Mouse (Mus musculus) heart, embryonic 12.5 days (tissue): ENCODE results near the gene Opcml. TPM values are rescaled to one million over a fixed set of nuclear protein-coding genes. Genes with fewer than 3 reads are reported as not detected.

Source experiments
- ATAC-seq: fragments of 200-750 bp; cut with Nextera tagmentation; 2 replicates; pipeline ENCODE4 v1.8.0; 2017; ENCODE audit warnings: moderate TSS enrichment, moderate library complexity; ENCODE audit not compliant: insufficient number of reproducible peaks, low FRiP score
- H3K27ac ChIP-seq: fragments of 300-500 bp; sonication (generic); 2 replicates; pipeline ENCODE4 v1.5.1; 2016; ENCODE audit warnings: mild to moderate bottlenecking, moderate library complexity; ENCODE audit not compliant: poor library complexity, severe bottlenecking
- H3K27me3 ChIP-seq: fragments of 300-500 bp; sonication (generic); replicated peaks from 2 replicates; pipeline ENCODE4 v1.6.1; 2016; ENCODE audit warnings: mild to moderate bottlenecking, moderate library complexity
- H3K36me3 ChIP-seq: fragments of 300-500 bp; sonication (generic); 2 replicates; pipeline ENCODE4 v1.6.1; 2016; ENCODE audit warnings: mild to moderate bottlenecking, moderate library complexity
- H3K4me1 ChIP-seq: fragments of 300-500 bp; sonication (generic); replicated peaks from 2 replicates; pipeline ENCODE4 v1.6.1; 2016; ENCODE audit warnings: mild to moderate bottlenecking
- H3K4me2 ChIP-seq: fragments of 300-500 bp; sonication (generic); 2 replicates; pipeline ENCODE4 v1.6.1; 2016; ENCODE audit warnings: mild to moderate bottlenecking, moderate library complexity
- H3K4me3 ChIP-seq: fragments of 300-500 bp; sonication (generic); 2 replicates; pipeline ENCODE4 v1.5.1; 2016; ENCODE audit warnings: mild to moderate bottlenecking
- H3K9ac ChIP-seq: fragments of 300-500 bp; sonication (generic); 2 replicates; pipeline ENCODE4 v1.6.1; 2016; ENCODE audit warnings: mild to moderate bottlenecking, moderate library complexity
- H3K9me3 ChIP-seq: fragments of 300-500 bp; sonication (generic); replicated peaks from 2 replicates; pipeline ENCODE4 v1.6.1; 2016; ENCODE audit warnings: mild to moderate bottlenecking, moderate library complexity
- WGBS: fragments of 180-500 bp; shearing (Covaris S2); methylation state at CpG from one replicate; pipeline ENCODE4 v1.1.7; 2016; 5-methylcytosine and 5-hydroxymethylcytosine counted together
- polyA plus RNA-seq: library from polyadenylated mRNA; unstranded; fragments of >200 nt; fragmentation: Nextera tagmentation; extraction: Ambion mirVana; gene quantifications from 2 replicates; pipeline ENCODE4 v1.2.1, GENCODE M21; 2016

Gene Opcml
- polyA plus RNA-seq: 1.4 and 1.5 TPM in 2 replicates

DNA sequence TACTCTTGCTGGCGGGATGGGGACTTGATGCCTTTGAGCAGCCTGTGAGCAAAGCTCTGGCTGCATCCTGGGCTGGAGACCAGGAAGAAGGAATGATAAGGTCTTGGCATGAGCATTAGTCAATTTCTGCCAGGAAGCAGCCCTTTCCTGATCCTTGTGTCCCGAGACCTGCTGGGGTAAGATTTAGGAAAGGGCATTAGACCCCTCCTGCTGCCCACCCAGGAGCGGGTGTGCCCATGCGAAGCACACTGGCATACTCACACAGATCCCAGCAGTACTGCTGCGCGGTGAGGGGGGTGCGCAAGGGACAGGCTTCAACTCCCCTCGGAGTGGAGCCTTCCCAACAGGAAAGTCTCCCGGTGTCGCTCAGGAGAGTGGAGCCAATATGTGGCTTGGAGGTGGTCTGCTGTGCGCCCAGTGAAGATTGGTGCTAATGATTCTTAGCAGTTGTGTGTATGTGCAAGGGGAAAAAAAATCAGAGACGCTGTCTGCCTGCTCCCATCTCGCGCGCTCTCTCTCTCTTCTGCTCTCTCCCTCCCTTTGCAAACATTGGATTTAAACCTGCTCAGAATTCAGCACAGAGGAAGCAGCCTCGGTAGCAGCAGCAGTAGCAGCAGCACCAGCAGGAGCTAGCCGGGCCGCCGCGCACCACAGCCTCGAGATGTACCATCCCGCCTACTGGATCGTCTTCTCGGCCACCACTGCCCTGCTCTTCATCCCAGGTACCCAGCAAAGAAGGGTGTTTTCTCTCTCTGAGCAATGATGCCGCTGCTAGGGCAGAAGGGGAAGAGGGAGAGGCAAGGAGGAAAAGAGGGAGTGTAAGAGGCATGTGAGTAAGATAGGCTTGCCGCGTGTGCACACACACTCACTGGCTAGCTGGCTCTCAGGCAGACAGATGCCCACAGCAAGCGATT lies at the start of gene Opcml:
TSS of gene Opcml (plus strand) at position 51 of the 914 bp plus-strand sequence.
- Histone ChIP-seq H3K4me2 (peak within 1 kb of the TSS; percentile 91), H3K27ac (no peak within 1 kb of the TSS), H3K9me3 (no peaks in the 10 kb centered on the region), H3K36me3 (no peaks in the 10 kb centered on the region), H3K27me3 (peaks cover 34% of the 10 kb centered on the region), H3K4me3 (peak within 1 kb of the TSS; percentile 45), H3K4me1 (peaks cover 10% of the 10 kb centered on the region), H3K9ac (peak within 1 kb of the TSS; percentile 48; the same call in 1 of the 2 replicates)
- 2% methylated on average over 28 of the region's 28 CpGs for WGBS
- peak; percentile 33 for ATAC-seq

GRCm38 (mm10) chr9:27758709-27759108 lies 31.9 kb upstream of the Opcml start:
- no peak overlapping the region for H3K4me3 ChIP-seq
- no peaks in the 10 kb centered on the region for H3K9me3 ChIP-seq
- H3K27ac ChIP-seq: no peak overlapping the region
- H3K9ac ChIP-seq: no peak overlapping the region
- no peaks in the 10 kb centered on the region for H3K36me3 ChIP-seq
- WGBS: 65% methylated on average over 1 of the region's 1 CpGs
- ATAC-seq: no peak
- no peaks in the 10 kb centered on the region; the same call in 1 of the 2 replicates for H3K4me1 ChIP-seq
- no peak overlapping the region for H3K4me2 ChIP-seq
- H3K27me3 ChIP-seq: no peaks in the 10 kb centered on the region

GRCm38 (mm10) chr9:27761196-27761595 lies 29.4 kb upstream of the Opcml start:
- no peaks in the 10 kb centered on the region for H3K27me3 ChIP-seq
- no peaks in the 10 kb centered on the region for H3K36me3 ChIP-seq
- H3K27ac ChIP-seq: no peak overlapping the region
- ATAC-seq: no peak
- no peak overlapping the region for H3K4me2 ChIP-seq
- H3K4me1 ChIP-seq: no peaks in the 10 kb centered on the region; the same call in 1 of the 2 replicates
- 72% methylated on average over 2 of the region's 2 CpGs for WGBS
- H3K9ac ChIP-seq: no peak overlapping the region
- H3K4me3 ChIP-seq: no peak overlapping the region
- H3K9me3 ChIP-seq: no peaks in the 10 kb centered on the region

GRCm38 (mm10) chr9:27766446-27766845 lies 24.1 kb upstream of the Opcml start:
- Histone ChIP-seq H3K4me2 (no peak overlapping the region), H3K27ac (no peak overlapping the region), H3K9me3 (no peaks in the 10 kb centered on the region), H3K4me1 (no peaks in the 10 kb centered on the region), H3K36me3 (no peaks in the 10 kb centered on the region), H3K4me3 (no peak overlapping the region), H3K27me3 (no peaks in the 10 kb centered on the region), H3K9ac (no peak overlapping the region)
- 87% methylated on average over 3 of the region's 3 CpGs for WGBS
- ATAC-seq: no peak

DNA sequence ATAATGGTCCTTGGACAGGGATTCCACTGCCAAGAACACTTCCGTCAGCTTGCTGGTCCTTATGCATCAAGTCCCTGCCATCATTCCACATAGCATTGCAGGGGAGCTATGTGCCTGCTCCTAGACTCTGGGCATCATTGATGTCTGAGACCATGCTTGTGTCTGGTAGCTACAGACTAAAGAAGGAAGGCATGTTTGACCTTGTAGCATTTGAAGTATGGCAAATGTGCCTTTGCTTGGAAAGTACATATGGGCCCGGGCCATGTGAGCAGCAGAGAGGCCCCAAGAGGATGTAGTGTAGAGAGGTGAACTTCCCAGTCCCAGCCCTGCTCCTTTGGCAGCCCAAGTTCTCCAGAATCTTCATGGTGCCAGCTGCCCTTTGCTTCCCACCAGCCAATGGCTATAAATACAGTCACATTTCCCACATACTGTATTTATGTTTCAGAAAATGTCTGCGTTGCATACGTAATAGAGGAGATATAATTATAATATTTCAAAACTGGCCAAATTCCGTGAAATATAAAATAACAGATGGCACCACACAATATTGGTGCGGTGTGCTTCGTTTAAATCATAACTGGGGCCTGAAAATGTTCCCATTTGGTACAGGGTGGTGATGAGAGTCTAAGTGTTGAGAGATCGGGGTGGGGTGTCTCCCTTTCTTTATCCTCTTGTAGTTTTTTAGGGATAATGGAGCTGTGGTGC lies 23.2 kb upstream of the Opcml start:
- Histone ChIP-seq H3K9me3 (no peaks in the 10 kb centered on the region), H3K4me1 (no peaks in the 10 kb centered on the region), H3K4me2 (no peak overlapping the region), H3K27ac (no peak overlapping the region), H3K36me3 (no peaks in the 10 kb centered on the region), H3K4me3 (no peak overlapping the region), H3K27me3 (no peaks in the 10 kb centered on the region), H3K9ac (no peak overlapping the region)
- 81% methylated on average over 8 of the region's 8 CpGs for WGBS
- no peak for ATAC-seq

- Histone ChIP-seq H3K4me2 (no peak overlapping the region), H3K9me3 (no peaks in the 10 kb centered on the region), H3K27ac (no peak overlapping the region), H3K4me1 (no peaks in the 10 kb centered on the region), H3K27me3 (no peaks in the 10 kb centered on the region; the same call in 1 of the 2 replicates), H3K36me3 (no peaks in the 10 kb centered on the region), H3K4me3 (no peak overlapping the region), H3K9ac (no peak overlapping the region)
- no peak for ATAC-seq
These were observed 21.8 kb upstream of the Opcml start for GRCm38 (mm10) chr9:27768788-27769187.

DNA sequence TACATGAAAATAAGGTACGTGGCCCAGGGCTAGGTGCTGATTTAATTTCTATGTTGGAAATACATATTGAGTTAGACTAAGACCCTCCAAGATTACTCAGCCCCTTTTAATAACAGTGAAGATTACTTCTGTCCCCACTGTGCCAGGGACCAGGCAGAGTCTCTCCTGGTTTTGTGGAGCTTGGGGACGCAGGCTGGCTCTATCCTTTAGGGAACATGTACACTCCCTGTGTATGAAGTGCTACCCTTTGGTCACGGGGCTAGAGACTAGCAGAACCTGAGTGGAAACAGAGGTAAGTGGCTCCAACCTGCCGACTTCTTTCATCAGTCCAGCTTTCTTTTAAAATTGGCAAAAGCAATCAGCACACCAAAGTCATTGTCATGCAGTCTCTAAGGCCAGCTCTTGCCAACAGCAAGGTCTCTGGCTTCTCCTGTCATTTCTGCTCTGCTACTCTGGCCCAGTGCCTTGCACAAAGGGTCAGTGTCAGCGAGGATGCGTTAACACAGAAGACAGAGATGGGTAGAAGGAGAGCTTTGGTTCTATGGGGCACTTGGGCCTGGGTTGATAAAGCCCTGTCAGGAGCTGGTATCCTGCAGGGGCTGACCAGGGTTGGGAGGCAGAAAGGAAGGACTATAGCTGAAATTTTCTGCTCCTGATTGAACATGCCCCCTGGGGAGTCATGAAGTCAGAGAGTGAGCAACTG lies 9.1 kb upstream of the Opcml start:
- Histone ChIP-seq H3K9me3 (no peaks in the 10 kb centered on the region), H3K36me3 (no peaks in the 10 kb centered on the region), H3K27me3 (no peaks in the 10 kb centered on the region), H3K4me1 (no peaks in the 10 kb centered on the region), H3K27ac (no peak overlapping the region), H3K4me2 (no peak overlapping the region), H3K4me3 (no peak overlapping the region), H3K9ac (no peak overlapping the region)
- WGBS: 69% methylated on average over 6 of the region's 6 CpGs
- ATAC-seq: no peak

DNA sequence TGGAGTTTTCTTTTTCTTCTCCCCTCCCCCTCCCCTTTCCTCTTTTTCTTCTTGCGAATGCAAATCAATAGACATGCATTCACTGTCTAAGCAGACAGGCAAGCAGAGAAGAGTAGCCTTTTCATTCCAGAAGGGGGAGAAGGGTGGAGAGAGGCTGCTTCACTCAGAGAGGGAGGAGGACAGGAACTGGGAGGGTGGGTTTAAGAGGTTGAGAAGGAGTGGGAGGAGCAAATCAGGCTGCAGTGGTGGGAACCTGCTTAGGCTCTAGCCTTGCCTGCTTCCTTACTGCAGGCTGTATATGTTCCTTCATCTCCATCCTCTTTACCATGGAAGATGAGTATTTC lies 8.6 kb upstream of the Opcml start:
- H3K4me3 ChIP-seq: no peak overlapping the region
- H3K4me2 ChIP-seq: no peak overlapping the region
- 0% methylated on average over 1 of the region's 1 CpGs for WGBS
- no peaks in the 10 kb centered on the region for H3K9me3 ChIP-seq
- no peaks in the 10 kb centered on the region for H3K36me3 ChIP-seq
- no peaks in the 10 kb centered on the region for H3K27me3 ChIP-seq
- H3K4me1 ChIP-seq: no peaks in the 10 kb centered on the region
- ATAC-seq: no peak
- H3K27ac ChIP-seq: no peak overlapping the region
- H3K9ac ChIP-seq: no peak overlapping the region

DNA sequence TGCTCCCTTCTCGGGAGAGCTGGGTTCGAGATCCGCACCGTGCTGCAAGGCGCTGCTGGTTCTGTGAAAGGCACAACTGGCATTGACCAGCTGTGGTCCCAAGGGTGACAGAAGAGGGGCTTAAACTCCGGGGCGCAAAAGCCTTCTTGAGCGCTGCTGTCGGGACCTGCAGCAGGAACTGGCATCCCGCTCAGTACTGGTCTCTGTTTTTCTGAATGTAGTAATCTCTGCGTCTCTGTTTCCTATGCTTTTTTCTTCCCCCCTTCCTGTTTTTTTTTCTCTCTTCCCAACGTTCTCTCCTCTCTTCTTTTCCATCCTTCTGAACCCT lies 1.0 kb downstream of the Opcml start:
- peaks cover 34% of the 10 kb centered on the region for H3K27me3 ChIP-seq
- WGBS: 4% methylated on average over 12 of the region's 12 CpGs
- H3K4me3 ChIP-seq: peak overlapping the region; percentile 45
- H3K27ac ChIP-seq: no peak overlapping the region
- H3K36me3 ChIP-seq: no peaks in the 10 kb centered on the region
- H3K4me2 ChIP-seq: peak overlapping the region; percentile 91
- 0 out of 2 replicates have a peak overlapping the region, but pooled peaks have one; percentile 48 for H3K9ac ChIP-seq
- H3K9me3 ChIP-seq: no peaks in the 10 kb centered on the region
- peaks cover 10% of the 10 kb centered on the region for H3K4me1 ChIP-seq
- ATAC-seq: no peak

DNA sequence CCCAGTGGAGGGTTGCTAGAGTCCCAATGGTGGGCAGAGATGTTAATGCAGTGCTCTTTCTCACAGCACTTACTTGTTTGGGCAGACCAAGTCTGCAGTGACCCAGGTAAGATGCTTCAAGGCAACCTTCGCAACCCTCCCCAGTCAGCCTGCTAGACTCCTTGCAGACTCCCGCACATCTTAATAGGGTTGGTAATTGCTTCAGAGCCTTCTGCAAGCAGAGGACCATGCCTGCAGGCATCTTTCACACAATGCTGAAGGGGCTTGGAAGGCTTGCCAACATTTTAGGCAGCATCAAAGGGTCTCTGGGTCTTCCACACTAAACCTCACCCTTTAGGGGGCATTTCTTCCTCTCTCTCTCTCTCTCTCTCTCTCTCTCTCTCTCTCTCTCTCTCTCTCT lies 1.7 kb downstream of the Opcml start:
- no peak overlapping the region for H3K4me2 ChIP-seq
- H3K9me3 ChIP-seq: no peaks in the 10 kb centered on the region
- peaks cover 10% of the 10 kb centered on the region for H3K4me1 ChIP-seq
- peaks cover 34% of the 10 kb centered on the region for H3K27me3 ChIP-seq
- WGBS: 42% methylated on average over 2 of the region's 2 CpGs
- H3K27ac ChIP-seq: no peak overlapping the region
- no peaks in the 10 kb centered on the region for H3K36me3 ChIP-seq
- no peak for ATAC-seq
- no peak overlapping the region for H3K4me3 ChIP-seq
- H3K9ac ChIP-seq: no peak overlapping the region

GRCm38 (mm10) chr9:27792994-27793393 lies 2.4 kb downstream of the Opcml start:
- Histone ChIP-seq H3K9me3 (no peaks in the 10 kb centered on the region), H3K36me3 (no peaks in the 10 kb centered on the region), H3K27me3 (peaks cover 34% of the 10 kb centered on the region), H3K4me1 (peaks cover 10% of the 10 kb centered on the region), H3K9ac (no peak overlapping the region), H3K4me2 (no peak overlapping the region), H3K4me3 (no peak overlapping the region), H3K27ac (no peak overlapping the region)
- 57% methylated on average over 3 of the region's 3 CpGs for WGBS
- ATAC-seq: no peak
